Comparison of ENCODE assay signal across 34 mouse cellular contexts in genomic region chrX:109954533-109954932, GRCm38 (mm10).
"Had no signal": no experiment of that assay in that cellular context is flagged by ENCODE, and none has a peak within 500 bp of the region (broad histone marks: within the 10 kb centered on the region; RNA-seq: fewer than 3 reads in every experiment).

No protein-coding gene starts in this region.

- H3K4me1 ChIP-seq: heart, embryonic 12.5 days; heart, embryonic 13.5 days; heart, embryonic 15.5 days; hindbrain, embryonic 10.5 days; hindbrain, embryonic 12.5 days; hindbrain, embryonic 13.5 days; hindbrain, embryonic 15.5 days; intestine, embryonic 15.5 days; kidney, embryonic 15.5 days had no signal

- H3K4me3 ChIP-seq: heart, embryonic 12.5 days; heart, embryonic 13.5 days; heart, embryonic 15.5 days; hindbrain, embryonic 10.5 days; hindbrain, embryonic 12.5 days; hindbrain, embryonic 13.5 days; hindbrain, embryonic 15.5 days; intestine, embryonic 15.5 days; kidney, embryonic 15.5 days; layer of hippocampus, adult 2 months; left cerebral cortex, adult 2 months had no signal

- H3K36me3 ChIP-seq: heart, embryonic 12.5 days; heart, embryonic 13.5 days; heart, embryonic 15.5 days; hindbrain, embryonic 10.5 days; hindbrain, embryonic 12.5 days; hindbrain, embryonic 13.5 days; hindbrain, embryonic 15.5 days; intestine, embryonic 15.5 days; kidney, embryonic 15.5 days had no signal

- DNase-seq: heart, postnatal 10 days; heart, postnatal 14 days; heart, postnatal 36 days; heart, postnatal 4 days; kidney, adult 11 months; kidney, adult 18-20 months; kidney, adult 2 months; kidney, adult 8-10 months; kidney, adult 9 months; kidney, postnatal 10 days; kidney, postnatal 14 days; kidney, postnatal 25 days; kidney, postnatal 36 days; kidney, postnatal 4 days; layer of hippocampus, adult 9-11 months; layer of hippocampus, postnatal 36 days had no signal

- ATAC-seq: hindbrain, embryonic 16.5 days; hindbrain, postnatal 0 days; inflammation-experienced regulatory T-cells, adult 6 months; intestine, embryonic 15.5 days; intestine, embryonic 16.5 days; intestine, postnatal 0 days had no signal

- H3K27ac ChIP-seq: heart, embryonic 13.5 days; heart, embryonic 15.5 days; hindbrain, embryonic 10.5 days; hindbrain, embryonic 12.5 days; hindbrain, embryonic 13.5 days; hindbrain, embryonic 14.5 days; hindbrain, embryonic 15.5 days; hindbrain, postnatal 0 days; intestine, embryonic 15.5 days; kidney, embryonic 15.5 days; kidney, postnatal 0 days; layer of hippocampus, adult 2 months; left cerebral cortex, adult 2 months had no signal

- H3K9me3 ChIP-seq: heart, embryonic 13.5 days; heart, embryonic 15.5 days; hindbrain, embryonic 10.5 days; hindbrain, embryonic 12.5 days; hindbrain, embryonic 13.5 days; hindbrain, embryonic 15.5 days; intestine, embryonic 15.5 days; kidney, embryonic 15.5 days had no signal

- H3K4me2 ChIP-seq: heart, embryonic 12.5 days; heart, embryonic 13.5 days; heart, embryonic 15.5 days; hindbrain, embryonic 12.5 days; hindbrain, embryonic 13.5 days; hindbrain, embryonic 14.5 days; hindbrain, embryonic 15.5 days; intestine, embryonic 15.5 days; kidney, embryonic 15.5 days had no signal

- H3K9ac ChIP-seq: heart, embryonic 12.5 days; heart, embryonic 13.5 days; heart, embryonic 15.5 days; hindbrain, embryonic 12.5 days; hindbrain, embryonic 13.5 days; hindbrain, embryonic 14.5 days; hindbrain, embryonic 15.5 days; intestine, embryonic 15.5 days; kidney, embryonic 15.5 days had no signal

- H3K27me3 ChIP-seq: heart, embryonic 12.5 days; heart, embryonic 13.5 days; heart, embryonic 15.5 days; hindbrain, embryonic 12.5 days; hindbrain, embryonic 13.5 days; hindbrain, embryonic 15.5 days; intestine, embryonic 15.5 days; kidney, embryonic 15.5 days had no signal
